Mouse (Mus musculus) hematopoietic stem cell, adult 5-6 weeks (primary cell): ENCODE results near the gene Clmn. TPM values are rescaled to one million over a fixed set of nuclear protein-coding genes. Genes with fewer than 3 reads are reported as not detected.

Source experiments
- ATAC-seq, 2 experiments: fragments of 125-278 bp in 1 of 2; replicated peaks in 1 of 2; 2 replicates each; pipeline ENCODE4 v1.8.0; 2016 to 2017; ENCODE audit warnings: inconsistent platforms in 2 of 2, mild to moderate bottlenecking in 2 of 2, moderate number of reproducible peaks in 2 of 2, low read depth in 1 of 2, moderate TSS enrichment in 1 of 2; ENCODE audit not compliant: low FRiP score in 2 of 2, poor library complexity in 2 of 2, severe bottlenecking in 2 of 2, insufficient read depth in 1 of 2, low TSS enrichment in 1 of 2
- total RNA-seq: library from RNA; stranded (forward); fragments of 172-1452, 232-1000 nt; gene quantifications from 2 replicates; pipeline ENCODE4 v1.2.3, GENCODE M21; 2017

Clmn gene
- total RNA-seq, 1 experiment from 2014 or later: 0.55 TPM

DNA sequence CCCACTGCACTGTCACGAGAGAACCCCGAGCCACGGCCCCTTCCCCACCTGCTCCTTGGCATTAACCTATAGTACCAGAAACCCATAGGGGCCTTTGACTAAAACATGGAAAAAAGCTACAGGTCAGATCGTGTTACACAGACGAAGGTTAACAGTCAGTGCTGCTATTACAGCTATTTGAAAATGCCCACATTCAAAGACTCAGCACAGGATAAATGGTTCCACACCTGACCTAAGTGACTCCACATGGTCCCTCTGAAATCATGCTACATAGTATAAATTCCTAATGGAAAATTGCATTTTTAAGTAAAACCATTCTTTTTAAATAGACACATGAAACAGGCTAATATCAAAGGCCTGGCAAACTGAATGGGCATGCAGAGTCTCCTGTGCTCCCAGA, 148.5 kb downstream of the Clmn start:
- no peak for ATAC-seq

GRCm38 (mm10) chr12:104715453-104715852, 149.4 kb downstream of the Clmn start:
- ATAC-seq: no peak

Other genes with a start within 250 kb of the Clmn start
- gene Dicer1, start 113.1 kb downstream of the Clmn start, total RNA-seq: 38.6 and 51.2 TPM in 2 replicates
- gene Syne3, start 144.7 kb upstream of the Clmn start, total RNA-seq: 33.1 TPM in 2 replicates
- gene Glrx5, start 167.6 kb upstream of the Clmn start, total RNA-seq: 24.0 and 26.5 TPM in 2 replicates